Mouse (Mus musculus): ENCODE measurements at regions not wholly inside any gene's neighbourhood (a gene's known extent, or its start where the extent isn't known, plus 50 kb on each side); places are given as distances from the start of the nearest gene placed in this dataset.

GRCm38 (mm10) chr11:31734091-31734490 lies 62.4 kb upstream of the Bod1 start:
- TF ChIP-seq GATA1 (IDR thresholded peaks at IDR 0.05; ENCODE audit: borderline replicate concordance, low read length) (no peak), FLI1 (IDR thresholded peaks at IDR 0.05; ENCODE audit: low read length) (no peak)
